Mouse (Mus musculus) thymus, adult 2 months (tissue): Measurements from ENCODE around the gene Smtn. TPM values are rescaled to one million over a fixed set of nuclear protein-coding genes. Genes with fewer than 3 reads are reported as not detected.

Experiments used
- DNase-seq: peaks from one replicate; pipeline ENCODE4 v3.0.0; 2021
- H3K27ac ChIP-seq: fragments of 200-500 bp; 2 replicates; pipeline ENCODE4 v1.5.1; 2012; ENCODE audit warnings: low read length, control low read depth; ENCODE audit not compliant: control insufficient read depth, insufficient read depth
- H3K27me3 ChIP-seq: fragments of 200-500 bp; 2 replicates; pipeline ENCODE4 v1.6.1; 2012; ENCODE audit warnings: mild to moderate bottlenecking, low read length, moderate library complexity, mixed read lengths; ENCODE audit not compliant: control insufficient read depth, insufficient read depth
- H3K36me3 ChIP-seq: fragments of 200-500 bp; 2 replicates; pipeline ENCODE4 v1.6.1; 2012; ENCODE audit warnings: mild to moderate bottlenecking, low read length, moderate library complexity; ENCODE audit not compliant: control insufficient read depth, insufficient read depth
- H3K4me1 ChIP-seq: fragments of 200-500 bp; replicated peaks from 2 replicates; pipeline ENCODE4 v1.6.1; 2012; ENCODE audit warnings: low read length; ENCODE audit not compliant: control insufficient read depth, insufficient read depth
- H3K4me3 ChIP-seq: fragments of 200-500 bp; 2 replicates; pipeline ENCODE4 v1.5.1; 2012; ENCODE audit warnings: mild to moderate bottlenecking, low read length, control low read depth, moderate library complexity; ENCODE audit not compliant: control insufficient read depth, insufficient read depth
- CTCF ChIP-seq: fragments of 200-500 bp; IDR thresholded peaks from 2 replicates; pipeline ENCODE4 v1.5.1; 2012; ENCODE audit warnings: mild to moderate bottlenecking, control low read depth, low read length, moderate library complexity, borderline replicate concordance; ENCODE audit not compliant: control insufficient read depth, poor library complexity, insufficient read depth; ENCODE audit errors: extremely low read depth
- POLR2A ChIP-seq: fragments of 200-500 bp; IDR thresholded peaks from 2 replicates; pipeline ENCODE4 v1.6.1; 2012; ENCODE audit warnings: mild to moderate bottlenecking, low read length, control low read depth, moderate library complexity; ENCODE audit not compliant: control insufficient read depth, poor library complexity, insufficient read depth; ENCODE audit errors: extremely low read depth
- WGBS: fragments of 180-500 bp; shearing (Covaris S2); methylation state at CpG from one replicate; pipeline ENCODE4 v1.1.7; 2018; 5-methylcytosine and 5-hydroxymethylcytosine counted together
- polyA plus RNA-seq: library from polyadenylated mRNA; depleted of rRNA; stranded (reverse); fragments of >200 nt; gene quantifications from 2 replicates; pipeline ENCODE4 v1.2.3, GENCODE M21; 2012; rRNA removed

Smtn gene
- polyA plus RNA-seq, 1 experiment = 21.2 TPM

- Histone ChIP-seq H3K36me3 (no peaks in the 10 kb centered on the region), H3K27me3 (no peaks in the 10 kb centered on the region), H3K27ac (no peak overlapping the region), H3K4me1 (0 out of 2 replicates have a peak, but pooled peaks cover 2% of the 10 kb centered on the region), H3K4me3 (no peak overlapping the region)
- WGBS = 68% methylated on average over 11 of the region's 11 CpGs
- TF ChIP-seq POLR2A (no peak), CTCF (no peak)
- DNase-seq = no peak
These were observed 69.0 kb downstream of the Smtn start for GRCm38 (mm10) chr11:3471448-3471850.

Other genes starting within 250 kb of the Smtn start
- 151 and 153 TPM in 2 replicates for gene Pik3ip1, start 210.2 kb downstream of the Smtn start, polyA plus RNA-seq
- gene Limk2, start 131.4 kb downstream of the Smtn start, polyA plus RNA-seq = 167 and 185 TPM in 2 replicates
- gene Rnf185, start 88.2 kb downstream of the Smtn start, polyA plus RNA-seq = 23.2 and 25.7 TPM in 2 replicates
- gene Pla2g3, start 52.3 kb downstream of the Smtn start, polyA plus RNA-seq = 1.6 and 1.9 TPM in 2 replicates
- gene Inpp5j, start 35.8 kb downstream of the Smtn start, polyA plus RNA-seq = 2.2 and 3.2 TPM in 2 replicates
- 24.5 and 40.8 TPM in 2 replicates for gene Selenom, start 25.9 kb downstream of the Smtn start, polyA plus RNA-seq
- gene Morc2a, start 108.6 kb upstream of the Smtn start, polyA plus RNA-seq = 21.8 and 22.6 TPM in 2 replicates